In genomic region chr11:118486281-118486680, GRCm38 (mm10) we compare ENCODE assay signal across 22 mouse cellular contexts. TPM values are rescaled to one million over a fixed set of nuclear protein-coding genes. Genes with fewer than 3 reads are reported as not detected.
DNase-seq lines count a peak whose midpoint lies in the region; ATAC-seq and TF ChIP-seq lines count a peak whose summit lies in the region.
"Had no signal": no experiment of that assay in that cellular context is flagged by ENCODE, and none has a peak within 500 bp of the region (broad histone marks: within the 10 kb centered on the region; RNA-seq: fewer than 3 reads in every experiment).

No protein-coding gene starts in this region.

- H3K36me3 ChIP-seq in stomach, embryonic 16.5 days (ENCODE audit: control insufficient read depth, insufficient read depth, low read length): no peaks in the 10 kb centered on the region; the same call in 1 of the 2 replicates
- peaks cover 5% of the 10 kb centered on the region for H3K36me3 ChIP-seq in stomach, postnatal 0 days (ENCODE audit: control insufficient read depth, insufficient read depth, low read length)

- TF ChIP-seq CTCF in stomach, postnatal 0 days (IDR thresholded peaks at IDR 0.05; ENCODE audit: low read depth): no peak

- H3K27me3 ChIP-seq in stomach, embryonic 16.5 days (ENCODE audit: control insufficient read depth, insufficient read depth, low read length): no peaks in the 10 kb centered on the region
- H3K27me3 ChIP-seq in stomach, postnatal 0 days (ENCODE audit: control insufficient read depth, insufficient read depth, low read length): no peaks in the 10 kb centered on the region
- H3K27me3 ChIP-seq: embryonic facial prominence, embryonic 12.5 days; Patski had no signal

- no peak overlapping the region for H3K4me3 ChIP-seq in stomach, embryonic 16.5 days (replicated peaks; ENCODE audit: low read length)
- no peak overlapping the region for H3K4me3 ChIP-seq in stomach, postnatal 0 days (ENCODE audit: low read depth, low read length)
- H3K4me3 ChIP-seq: embryonic facial prominence, embryonic 10.5 days; embryonic facial prominence, embryonic 12.5 days; forebrain, embryonic 10.5 days; forebrain, embryonic 12.5 days had no signal

- peak; percentile 34 for DNase-seq in cerebellum, adult 11-12 months
- DNase-seq in cerebellum, adult 9-10 months: no peak
- peak; percentile 64 to 71 for DNase-seq in cerebellum, postnatal 10 days
- DNase-seq in cerebellum, postnatal 4 days (ENCODE audit: low spot score in 2 of 2): no peak
- peak; percentile 28 to 45 for DNase-seq in cerebellum, postnatal 25 days
- DNase-seq in stomach, postnatal 0 days (ENCODE audit: low spot score): no peak
- DNase-seq: adrenal gland, adult 8-10 months; adrenal gland, postnatal 14 days; adrenal gland, postnatal 36 days; B cell, adult 2 months had no signal

- no peak overlapping the region for H3K9ac ChIP-seq in stomach, embryonic 16.5 days (ENCODE audit: low read length)
- no peak overlapping the region for H3K9ac ChIP-seq in stomach, postnatal 0 days (ENCODE audit: low read length)
- H3K9ac ChIP-seq: embryonic facial prominence, embryonic 12.5 days; forebrain, embryonic 12.5 days had no signal

- TF ChIP-seq EP300 in stomach, postnatal 0 days (optimal IDR thresholded peaks at IDR 0.05): no peak

- 90% methylated on average over 6 of the region's 6 CpGs for WGBS in stomach, embryonic 16.5 days
- 88% methylated on average over 6 of the region's 6 CpGs for WGBS in stomach, postnatal 0 days

- no peak overlapping the region for H3K4me2 ChIP-seq in stomach, embryonic 16.5 days (ENCODE audit: low read depth, low read length)
- no peak overlapping the region for H3K4me2 ChIP-seq in stomach, postnatal 0 days (replicated peaks; ENCODE audit: low read depth)
- H3K4me2 ChIP-seq: embryonic facial prominence, embryonic 12.5 days; forebrain, embryonic 12.5 days had no signal

- ATAC-seq in cerebellum, adult (ENCODE audit: insufficient number of reproducible peaks, low FRiP score, low TSS enrichment): no peak
- no peak for ATAC-seq in stomach, embryonic 16.5 days (ENCODE audit: insufficient read depth, low FRiP score)
- no peak for ATAC-seq in stomach, postnatal 0 days (ENCODE audit: low FRiP score, low TSS enrichment)
- ATAC-seq: activated CD4-positive, CD25-positive, alpha-beta regulatory T cell, adult 4 months; CD4-positive, CD25-positive, alpha-beta regulatory T cell, adult 4 months; forebrain, embryonic 14.5 days; forebrain, embryonic 16.5 days; Patski had no signal

- no peaks in the 10 kb centered on the region for H3K4me1 ChIP-seq in stomach, embryonic 16.5 days (ENCODE audit: control insufficient read depth, insufficient read depth, low read length)
- H3K4me1 ChIP-seq in stomach, postnatal 0 days (replicated peaks; ENCODE audit: control insufficient read depth, insufficient read depth): no peaks in the 10 kb centered on the region
- H3K4me1 ChIP-seq: embryonic facial prominence, embryonic 12.5 days had no signal

- H3K9me3 ChIP-seq in stomach, embryonic 16.5 days (replicated peaks; ENCODE audit: control insufficient read depth, low read length): no peaks in the 10 kb centered on the region
- no peaks in the 10 kb centered on the region for H3K9me3 ChIP-seq in stomach, postnatal 0 days (ENCODE audit: control insufficient read depth, low read length)
- H3K9me3 ChIP-seq: embryonic facial prominence, embryonic 10.5 days; embryonic facial prominence, embryonic 12.5 days; forebrain, embryonic 10.5 days; forebrain, embryonic 12.5 days had no signal

- H3K27ac ChIP-seq in stomach, embryonic 16.5 days (ENCODE audit: low read length): 0 out of 2 replicates have a peak overlapping the region, but pooled peaks have one; percentile 14
- no peak overlapping the region for H3K27ac ChIP-seq in stomach, postnatal 0 days (replicated peaks)
- H3K27ac ChIP-seq: embryonic facial prominence, embryonic 10.5 days; embryonic facial prominence, embryonic 12.5 days; forebrain, embryonic 10.5 days; forebrain, embryonic 12.5 days had no signal

RNA-seq across cellular contexts. Expression of gene Engase, which starts 9.7 kb away (rescaled TPM):
- polyA plus RNA-seq in stomach, embryonic 16.5 days (2015; fragmentation: Nextera tagmentation; extraction: Ambion mirVana): 10.0 and 11.3 TPM in 2 replicates
- 12.6 and 13.7 TPM in 2 replicates for polyA plus RNA-seq in stomach, postnatal 0 days (2015; fragmentation: Nextera tagmentation; extraction: Ambion mirVana)

RNA-seq across cellular contexts. Expression of gene C1qtnf1, which starts 58.3 kb away (rescaled TPM):
- polyA plus RNA-seq in stomach, embryonic 16.5 days (2015; fragmentation: Nextera tagmentation; extraction: Ambion mirVana): 9.5 and 10.4 TPM in 2 replicates
- 9.0 and 11.0 TPM in 2 replicates for polyA plus RNA-seq in stomach, postnatal 0 days (2015; fragmentation: Nextera tagmentation; extraction: Ambion mirVana)
- polyA plus RNA-seq: activated CD4-positive, CD25-positive, alpha-beta regulatory T cell, adult 4 months; CD4-positive, CD25-positive, alpha-beta regulatory T cell, adult 4 months; G1E had no signal

Comparison
In these comparisons a context has a peak if more than half of its experiments do, and no peak if none do; other contexts are left out.
1. DNase-seq: peak in cerebellum, adult 11-12 months (single experiment), cerebellum, postnatal 10 days (2 of 2) and cerebellum, postnatal 25 days (2 of 2); none in cerebellum, adult 9-10 months (single experiment), cerebellum, postnatal 4 days (0 of 2) and stomach, postnatal 0 days (single experiment).